Mouse (Mus musculus) kidney, adult 2 months (tissue): ENCODE results near the gene Il1rl2.

Source experiments
- CTCF ChIP-seq: fragments of 200-500 bp; conservative IDR thresholded peaks from 2 replicates; pipeline ENCODE4 v1.5.1; 2011; ENCODE audit warnings: low read depth, mild to moderate bottlenecking, control low read depth, low read length, moderate library complexity, mixed read lengths; ENCODE audit not compliant: insufficient read depth, insufficient read length
- POLR2A ChIP-seq: fragments of 200-500 bp; IDR thresholded peaks from one replicate; pipeline ENCODE4 v1.6.1; 2011; ENCODE audit warnings: low read depth, low read length, control low read depth

DNA sequence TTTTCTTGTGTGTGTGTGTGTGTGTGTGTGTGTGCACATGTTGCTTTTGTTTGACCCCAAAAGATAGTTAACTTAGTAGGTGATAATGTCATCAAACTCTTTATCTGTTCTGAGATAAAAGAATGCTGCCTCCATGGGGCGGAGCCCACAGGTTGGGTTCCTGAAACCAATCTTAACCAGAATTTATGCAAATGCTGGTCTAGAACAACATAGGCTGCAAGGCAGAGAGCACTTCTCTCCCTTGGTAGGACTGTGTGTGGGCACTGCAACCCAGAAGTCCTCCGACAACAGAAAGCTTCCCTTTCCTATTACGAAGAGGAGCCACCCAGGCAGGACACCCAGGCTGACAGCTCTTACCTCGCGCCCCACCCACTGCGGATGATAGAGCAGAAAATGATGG lies 75.2 kb downstream of the Il1rl2 start:
- TF ChIP-seq CTCF, result no peak
- no peak for TF ChIP-seq POLR2A
